Mouse (Mus musculus) midbrain, embryonic 15.5 days (tissue): ENCODE data around the gene Cpa1. TPM values are rescaled to one million over a fixed set of nuclear protein-coding genes. Genes with fewer than 3 reads are reported as not detected.

Experiments used
- ATAC-seq: fragments of 200-750 bp; cut with Nextera tagmentation; replicated peaks from 2 replicates; pipeline ENCODE4 v1.8.0; 2017; ENCODE audit warnings: moderate TSS enrichment
- H3K27ac ChIP-seq: fragments of 300-500 bp; sonication (generic); 2 replicates; pipeline ENCODE4 v1.5.1; 2015; ENCODE audit warnings: mild to moderate bottlenecking, inconsistent platforms
- H3K27me3 ChIP-seq: fragments of 300-500 bp; sonication (generic); replicated peaks from 2 replicates; pipeline ENCODE4 v1.6.1; 2015; ENCODE audit warnings: inconsistent platforms
- H3K36me3 ChIP-seq: fragments of 300-500 bp; sonication (generic); replicated peaks from 2 replicates; pipeline ENCODE4 v1.6.1; 2015; ENCODE audit warnings: inconsistent platforms
- H3K4me1 ChIP-seq: fragments of 300-500 bp; sonication (generic); 2 replicates; pipeline ENCODE4 v1.6.1; 2015; ENCODE audit warnings: inconsistent platforms
- H3K4me2 ChIP-seq: fragments of 300-500 bp; sonication (generic); 2 replicates; pipeline ENCODE4 v1.6.1; 2015; ENCODE audit warnings: inconsistent platforms, mild to moderate bottlenecking, moderate library complexity
- H3K4me3 ChIP-seq: fragments of 300-500 bp; sonication (generic); 2 replicates; pipeline ENCODE4 v1.5.1; 2015; ENCODE audit warnings: mild to moderate bottlenecking, inconsistent platforms
- H3K9ac ChIP-seq: fragments of 300-500 bp; sonication (generic); 2 replicates; pipeline ENCODE4 v1.6.1; 2015; ENCODE audit warnings: mild to moderate bottlenecking, inconsistent platforms
- H3K9me3 ChIP-seq: fragments of 300-500 bp; sonication (generic); 2 replicates; pipeline ENCODE4 v1.6.1; 2016; ENCODE audit warnings: inconsistent platforms
- WGBS: fragments of 180-500 bp; shearing (Covaris S2); methylation state at CpG from one replicate; pipeline ENCODE4 v1.1.7; 2015; ENCODE audit warnings: mixed read lengths; 5-methylcytosine and 5-hydroxymethylcytosine counted together
- polyA plus RNA-seq: library from polyadenylated mRNA; unstranded; fragments of >200 nt; fragmentation: Nextera tagmentation; extraction: Ambion mirVana; gene quantifications from 2 replicates; pipeline ENCODE4 v1.2.1, GENCODE M21; 2015

The Cpa1 gene
- polyA plus RNA-seq = 0.63 and 0.89 TPM in 2 replicates

- Histone ChIP-seq H3K4me2 (no peak within 1 kb of the TSS), H3K27me3 (no peaks in the 10 kb centered on the region), H3K9me3 (no peaks in the 10 kb centered on the region), H3K4me3 (no peak within 1 kb of the TSS), H3K27ac (no peak within 1 kb of the TSS), H3K4me1 (0 out of 2 replicates have a peak, but pooled peaks cover 5% of the 10 kb centered on the region), H3K36me3 (no peaks in the 10 kb centered on the region), H3K9ac (no peak within 1 kb of the TSS)
- no peak for ATAC-seq
- 89% methylated on average over 5 of the region's 5 CpGs for WGBS
Observed at GRCm38 (mm10) chr6:30638674-30639268, at the start of gene Cpa1. Gene Cpa1 (plus strand): TSS chr6:30639218.

- H3K27ac ChIP-seq = no peak overlapping the region
- no peaks in the 10 kb centered on the region for H3K36me3 ChIP-seq
- H3K4me2 ChIP-seq = no peak overlapping the region
- no peak overlapping the region for H3K4me3 ChIP-seq
- peaks cover 10% of the 10 kb centered on the region; the same call in 1 of the 2 replicates for H3K4me1 ChIP-seq
- H3K9me3 ChIP-seq = no peaks in the 10 kb centered on the region
- WGBS = 45% methylated on average over 2 of the region's 2 CpGs
- no peak overlapping the region for H3K9ac ChIP-seq
- ATAC-seq = no peak
- no peaks in the 10 kb centered on the region for H3K27me3 ChIP-seq
Observed at GRCm38 (mm10) chr6:30589819-30590218, 49.2 kb upstream of the Cpa1 start.

GRCm38 (mm10) chr6:30591851-30592404, 47.1 kb upstream of the Cpa1 start:
- no peaks in the 10 kb centered on the region for H3K27me3 ChIP-seq
- H3K9me3 ChIP-seq = no peaks in the 10 kb centered on the region
- ATAC-seq = no peak
- H3K9ac ChIP-seq = no peak overlapping the region
- peak overlapping the region; percentile 66 for H3K27ac ChIP-seq
- H3K36me3 ChIP-seq = no peaks in the 10 kb centered on the region
- H3K4me3 ChIP-seq = no peak overlapping the region
- H3K4me1 ChIP-seq = peaks cover 10% of the 10 kb centered on the region; the same call in 1 of the 2 replicates
- 70% methylated on average over 5 of the region's 5 CpGs for WGBS
- H3K4me2 ChIP-seq = no peak overlapping the region

- no peak overlapping the region for H3K4me3 ChIP-seq
- peak overlapping the region; percentile 66 for H3K27ac ChIP-seq
- no peaks in the 10 kb centered on the region for H3K27me3 ChIP-seq
- no peaks in the 10 kb centered on the region for H3K36me3 ChIP-seq
- H3K9me3 ChIP-seq = no peaks in the 10 kb centered on the region
- 33% methylated on average over 10 of the region's 10 CpGs for WGBS
- peaks cover 10% of the 10 kb centered on the region; the same call in 1 of the 2 replicates for H3K4me1 ChIP-seq
- H3K9ac ChIP-seq = no peak overlapping the region
- peak; percentile 49; the same call in 1 of the 2 replicates for ATAC-seq
- H3K4me2 ChIP-seq = no peak overlapping the region
Observed at GRCm38 (mm10) chr6:30592417-30592974, 46.5 kb upstream of the Cpa1 start.

GRCm38 (mm10) chr6:30594364-30594763, 44.7 kb upstream of the Cpa1 start:
- H3K9me3 ChIP-seq = no peaks in the 10 kb centered on the region
- H3K4me3 ChIP-seq = no peak overlapping the region
- ATAC-seq = no peak
- peaks cover 10% of the 10 kb centered on the region; the same call in 1 of the 2 replicates for H3K4me1 ChIP-seq
- H3K27me3 ChIP-seq = no peaks in the 10 kb centered on the region
- no peak overlapping the region for H3K27ac ChIP-seq
- H3K9ac ChIP-seq = no peak overlapping the region
- H3K4me2 ChIP-seq = no peak overlapping the region
- no peaks in the 10 kb centered on the region for H3K36me3 ChIP-seq
- 69% methylated on average over 7 of the region's 7 CpGs for WGBS

GRCm38 (mm10) chr6:30596230-30596898, 42.7 kb upstream of the Cpa1 start:
- H3K9ac ChIP-seq = no peak overlapping the region

GRCm38 (mm10) chr6:30600033-30600432, 39.0 kb upstream of the Cpa1 start:
- Histone ChIP-seq H3K9me3 (no peaks in the 10 kb centered on the region), H3K27me3 (no peaks in the 10 kb centered on the region)

More at GRCm38 (mm10) chr6:30596230-30596898, 42.7 kb upstream of the Cpa1 start:
- no peaks in the 10 kb centered on the region for H3K9me3 ChIP-seq
- ATAC-seq = no peak
- H3K27ac ChIP-seq = no peak overlapping the region
- no peak overlapping the region for H3K4me3 ChIP-seq
- no peaks in the 10 kb centered on the region for H3K27me3 ChIP-seq
- H3K4me1 ChIP-seq = peaks cover 10% of the 10 kb centered on the region; the same call in 1 of the 2 replicates
- 79% methylated on average over 8 of the region's 8 CpGs for WGBS
- no peaks in the 10 kb centered on the region for H3K36me3 ChIP-seq
- no peak overlapping the region for H3K4me2 ChIP-seq

GRCm38 (mm10) chr6:30600995-30601394, 38.0 kb upstream of the Cpa1 start:
- no peak overlapping the region for H3K4me3 ChIP-seq
- WGBS = 68% methylated on average over 1 of the region's 1 CpGs
- no peak overlapping the region for H3K4me2 ChIP-seq
- no peaks in the 10 kb centered on the region for H3K27me3 ChIP-seq
- H3K36me3 ChIP-seq = no peaks in the 10 kb centered on the region
- H3K9ac ChIP-seq = no peak overlapping the region
- H3K9me3 ChIP-seq = no peaks in the 10 kb centered on the region
- H3K4me1 ChIP-seq = no peaks in the 10 kb centered on the region
- no peak overlapping the region for H3K27ac ChIP-seq
- no peak for ATAC-seq

More at GRCm38 (mm10) chr6:30600033-30600432, 39.0 kb upstream of the Cpa1 start:
- Histone ChIP-seq H3K9ac (no peak overlapping the region), H3K4me1 (no peaks in the 10 kb centered on the region), H3K36me3 (no peaks in the 10 kb centered on the region), H3K4me2 (no peak overlapping the region), H3K4me3 (no peak overlapping the region), H3K27ac (no peak overlapping the region)
- whole genome bisulfite sequencing = 72% methylated on average over 3 of the region's 3 CpGs
- ATAC-seq = no peak

GRCm38 (mm10) chr6:30604342-30604867, 34.6 kb upstream of the Cpa1 start:
- no peak overlapping the region for H3K9ac ChIP-seq
- ATAC-seq = no peak
- WGBS = 76% methylated on average over 7 of the region's 7 CpGs
- no peak overlapping the region for H3K27ac ChIP-seq
- no peaks in the 10 kb centered on the region for H3K27me3 ChIP-seq
- H3K4me2 ChIP-seq = no peak overlapping the region
- H3K4me3 ChIP-seq = no peak overlapping the region
- no peaks in the 10 kb centered on the region for H3K9me3 ChIP-seq
- no peaks in the 10 kb centered on the region for H3K4me1 ChIP-seq
- H3K36me3 ChIP-seq = no peaks in the 10 kb centered on the region

GRCm38 (mm10) chr6:30605111-30605510, 33.9 kb upstream of the Cpa1 start:
- Histone ChIP-seq H3K36me3 (no peaks in the 10 kb centered on the region), H3K27ac (no peak overlapping the region), H3K9ac (no peak overlapping the region), H3K4me1 (no peaks in the 10 kb centered on the region), H3K4me3 (no peak overlapping the region), H3K9me3 (no peaks in the 10 kb centered on the region), H3K4me2 (no peak overlapping the region), H3K27me3 (no peaks in the 10 kb centered on the region)
- WGBS = 91% methylated on average over 4 of the region's 4 CpGs
- ATAC-seq = no peak

- H3K36me3 ChIP-seq = no peaks in the 10 kb centered on the region
- ATAC-seq = no peak
- H3K9me3 ChIP-seq = no peaks in the 10 kb centered on the region
- H3K9ac ChIP-seq = no peak overlapping the region
- WGBS = 85% methylated on average over 5 of the region's 5 CpGs
- no peak overlapping the region for H3K4me2 ChIP-seq
- no peak overlapping the region for H3K4me3 ChIP-seq
- H3K4me1 ChIP-seq = no peaks in the 10 kb centered on the region
- H3K27ac ChIP-seq = no peak overlapping the region
- no peaks in the 10 kb centered on the region for H3K27me3 ChIP-seq
Observed at GRCm38 (mm10) chr6:30605672-30606071, 33.3 kb upstream of the Cpa1 start.

- Histone ChIP-seq H3K27ac (no peak within 1 kb of the TSS), H3K9ac (no peak within 1 kb of the TSS), H3K36me3 (no peaks in the 10 kb centered on the region), H3K27me3 (no peaks in the 10 kb centered on the region), H3K4me1 (peaks cover 3% of the 10 kb centered on the region; the same call in 1 of the 2 replicates), H3K9me3 (no peaks in the 10 kb centered on the region), H3K4me3 (no peak within 1 kb of the TSS), H3K4me2 (no peak within 1 kb of the TSS)
- 82% methylated on average over 7 of the region's 7 CpGs for whole genome bisulfite sequencing
- ATAC-seq = no peak
Observed at GRCm38 (mm10) chr6:30610710-30611109, 28.3 kb upstream of the Cpa1 start, which contains the start of gene Cpa5. Gene Cpa5 (plus strand): TSS chr6:30611010.
